Mouse (Mus musculus) limb, embryonic 10.5 days (tissue): Measurements from ENCODE around the gene Ap3d1. TPM values are rescaled to one million over a fixed set of nuclear protein-coding genes. Genes with fewer than 3 reads are reported as not detected.

ENCODE experiments used
- DNase-seq: peaks from one replicate; pipeline ENCODE4 v3.0.0-alpha.2; 2017; ENCODE audit warnings: low spot score
- H3K27ac ChIP-seq: fragments of 300-500 bp; sonication (generic); 2 replicates; pipeline ENCODE4 v1.5.1; 2016; ENCODE audit warnings: mild to moderate bottlenecking
- H3K27me3 ChIP-seq: fragments of 300-500 bp; sonication (generic); 2 replicates; pipeline ENCODE4 v1.6.1; 2016; ENCODE audit warnings: low read depth, mild to moderate bottlenecking; ENCODE audit not compliant: poor library complexity, severe bottlenecking
- H3K36me3 ChIP-seq: fragments of 300-500 bp; sonication (generic); 2 replicates; pipeline ENCODE4 v1.6.1; 2016; ENCODE audit warnings: mild to moderate bottlenecking, moderate library complexity
- H3K4me1 ChIP-seq: fragments of 300-500 bp; sonication (generic); 2 replicates; pipeline ENCODE4 v1.6.1; 2016
- H3K4me3 ChIP-seq: fragments of 300-500 bp; sonication (generic); 2 replicates; pipeline ENCODE4 v1.5.1; 2016; ENCODE audit warnings: mild to moderate bottlenecking, moderate library complexity
- H3K9me3 ChIP-seq: fragments of 300-500 bp; sonication (generic); replicated peaks from 2 replicates; pipeline ENCODE4 v1.6.1; 2016; ENCODE audit warnings: mild to moderate bottlenecking
- WGBS: fragments of 180-500 bp; shearing (Covaris S2); methylation state at CpG from one replicate; pipeline ENCODE4 v1.1.7; 2016; 5-methylcytosine and 5-hydroxymethylcytosine counted together
- polyA plus RNA-seq: library from polyadenylated mRNA; unstranded; fragments of >200 nt; fragmentation: Nextera tagmentation; extraction: Ambion mirVana; gene quantifications from 2 replicates; pipeline ENCODE4 v1.2.1, GENCODE M21; 2016

Ap3d1 gene
- polyA plus RNA-seq, 1 experiment from 2014 or later: 60.6 TPM

- peak overlapping the region; percentile 22; the same call in 1 of the 2 replicates for H3K27ac ChIP-seq
- H3K36me3 ChIP-seq: peaks cover 29% of the 10 kb centered on the region
- WGBS: 88% methylated on average over 9 of the region's 9 CpGs
- peaks cover 43% of the 10 kb centered on the region for H3K4me1 ChIP-seq
- H3K4me3 ChIP-seq: no peak overlapping the region
- no peaks in the 10 kb centered on the region for H3K27me3 ChIP-seq
- H3K9me3 ChIP-seq: no peaks in the 10 kb centered on the region
- DNase-seq: no peak
Measured at GRCm38 (mm10) chr10:80697812-80698211, 44.3 kb downstream of the Ap3d1 start.

DNA sequence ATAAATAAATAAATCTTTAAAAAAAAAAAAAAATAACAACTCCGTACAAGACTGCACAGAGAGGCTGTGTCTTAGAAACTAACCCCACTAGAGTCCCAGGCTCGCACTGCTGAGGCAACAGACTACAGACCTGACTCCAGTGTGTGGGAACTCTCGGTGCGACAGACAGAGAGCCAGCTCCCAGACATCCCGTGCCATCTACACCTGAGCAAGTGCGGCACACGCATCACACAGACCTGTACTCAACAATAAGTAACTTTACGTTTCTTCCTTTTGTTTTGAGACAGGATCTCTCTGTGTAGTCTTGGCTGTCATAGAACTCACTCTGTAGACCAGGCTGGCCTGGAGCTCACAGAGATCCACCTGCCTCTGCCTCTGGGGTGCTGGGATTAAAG, 44.7 kb downstream of the Ap3d1 start:
- no peaks in the 10 kb centered on the region for H3K9me3 ChIP-seq
- DNase-seq: no peak
- H3K36me3 ChIP-seq: peaks cover 29% of the 10 kb centered on the region
- WGBS: 94% methylated on average over 8 of the region's 8 CpGs
- H3K4me3 ChIP-seq: no peak overlapping the region
- H3K27me3 ChIP-seq: no peaks in the 10 kb centered on the region
- peaks cover 39% of the 10 kb centered on the region for H3K4me1 ChIP-seq
- H3K27ac ChIP-seq: no peak overlapping the region

DNA sequence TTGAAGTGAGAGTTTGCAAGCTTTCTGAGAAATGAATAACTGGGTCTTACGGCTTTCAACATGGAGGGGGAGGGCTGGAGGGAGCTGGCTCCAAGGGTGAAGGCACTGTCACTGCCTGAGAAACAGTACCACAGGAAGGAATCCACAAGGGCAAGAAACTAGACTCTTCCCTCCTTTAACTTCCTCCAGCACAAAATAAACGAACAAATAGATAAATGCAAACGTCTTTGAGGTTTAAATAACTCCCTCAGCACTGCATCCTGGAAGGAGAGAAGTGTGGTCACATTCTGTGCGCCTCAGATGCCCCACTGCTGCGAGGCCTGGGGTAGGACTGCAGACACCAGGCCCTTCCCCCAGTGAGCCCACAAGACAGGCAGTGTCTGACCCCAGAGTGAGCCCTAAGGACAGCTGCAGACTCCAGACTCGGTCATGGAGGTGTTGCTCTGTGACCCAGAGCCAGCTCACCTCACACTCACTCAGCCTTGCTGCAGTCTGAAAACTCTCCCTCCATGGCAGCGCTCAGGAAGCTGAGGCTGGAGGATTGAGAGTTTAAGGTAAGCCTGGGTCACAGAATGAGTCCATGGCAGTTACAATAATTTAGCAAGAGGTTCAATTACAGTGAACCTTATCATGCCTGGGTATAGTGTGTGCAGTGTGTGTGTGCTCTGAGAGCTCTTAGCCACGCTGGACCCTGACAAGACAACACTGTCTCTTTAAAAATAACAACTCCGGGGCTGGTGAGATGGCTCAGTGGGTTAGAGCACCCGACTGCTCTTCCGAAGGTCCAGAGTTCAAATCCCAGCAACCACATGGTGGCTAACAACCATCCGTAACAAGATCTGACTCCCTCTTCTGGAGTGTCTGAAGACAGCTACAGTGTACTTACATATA, 45.3 kb downstream of the Ap3d1 start:
- Histone ChIP-seq H3K27me3 (no peaks in the 10 kb centered on the region), H3K27ac (no peak overlapping the region), H3K36me3 (peaks cover 29% of the 10 kb centered on the region), H3K9me3 (no peaks in the 10 kb centered on the region), H3K4me3 (no peak overlapping the region), H3K4me1 (peaks cover 38% of the 10 kb centered on the region)
- 72% methylated on average over 12 of the region's 12 CpGs for WGBS
- DNase-seq: no peak

- Histone ChIP-seq H3K4me3 (no peak overlapping the region), H3K36me3 (peaks cover 35% of the 10 kb centered on the region), H3K9me3 (no peaks in the 10 kb centered on the region), H3K27me3 (no peaks in the 10 kb centered on the region), H3K4me1 (peaks cover 33% of the 10 kb centered on the region), H3K27ac (peak overlapping the region; percentile 26; the same call in 1 of the 2 replicates)
- DNase-seq: no peak
- 77% methylated on average over 10 of the region's 10 CpGs for WGBS
Measured at GRCm38 (mm10) chr10:80695801-80696501, 46.1 kb downstream of the Ap3d1 start.

GRCm38 (mm10) chr10:80695186-80695585, 46.9 kb downstream of the Ap3d1 start:
- Histone ChIP-seq H3K27ac (peak overlapping the region; percentile 26; the same call in 1 of the 2 replicates), H3K4me3 (no peak overlapping the region), H3K4me1 (peaks cover 26% of the 10 kb centered on the region), H3K27me3 (no peaks in the 10 kb centered on the region), H3K9me3 (no peaks in the 10 kb centered on the region), H3K36me3 (peaks cover 43% of the 10 kb centered on the region)
- DNase-seq: no peak
- 91% methylated on average over 2 of the region's 2 CpGs for WGBS

DNA sequence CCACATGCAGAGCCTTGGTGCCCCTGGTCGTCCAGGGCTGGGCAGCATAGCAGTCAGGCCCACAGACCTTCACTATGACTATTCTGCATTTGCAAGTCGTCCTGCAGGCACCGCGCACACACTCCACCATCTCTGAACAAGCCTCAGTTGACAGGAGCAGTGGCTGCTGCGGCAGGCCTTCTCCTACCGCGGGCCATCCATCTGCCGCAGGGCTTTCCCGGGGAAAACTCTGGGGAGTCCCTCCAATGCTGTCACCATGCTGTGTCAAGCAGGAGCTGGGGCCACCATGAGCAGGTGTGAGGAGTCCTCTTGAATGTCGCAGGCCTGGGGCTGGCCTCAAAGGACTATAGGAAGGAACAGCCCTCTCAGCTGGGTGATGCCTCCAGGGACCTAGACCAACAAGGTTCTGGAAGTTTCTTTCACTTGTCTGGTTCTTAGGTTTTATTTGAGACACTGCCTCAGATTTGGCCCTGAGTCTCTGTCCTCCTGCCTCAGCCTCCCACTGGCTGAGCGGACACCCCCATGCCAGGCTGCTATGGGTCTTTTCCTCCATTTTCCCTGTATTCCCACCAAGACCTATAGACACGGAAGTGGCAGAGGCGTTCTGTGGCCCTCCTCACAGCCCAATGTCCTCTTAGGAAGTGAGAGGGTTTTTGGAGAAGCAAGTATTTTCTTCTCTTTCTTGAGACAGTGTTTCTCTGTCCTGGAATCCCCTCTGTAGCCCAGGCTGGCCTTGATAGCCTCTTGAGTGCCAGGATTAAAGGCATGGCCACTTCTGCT, 47.7 kb downstream of the Ap3d1 start:
- no peaks in the 10 kb centered on the region for H3K9me3 ChIP-seq
- DNase-seq: no peak
- peaks cover 22% of the 10 kb centered on the region for H3K4me1 ChIP-seq
- 93% methylated on average over 13 of the region's 13 CpGs for WGBS
- no peak overlapping the region for H3K4me3 ChIP-seq
- H3K27ac ChIP-seq: no peak overlapping the region
- H3K27me3 ChIP-seq: no peaks in the 10 kb centered on the region
- peaks cover 51% of the 10 kb centered on the region for H3K36me3 ChIP-seq

GRCm38 (mm10) chr10:80693401-80694045, 48.5 kb downstream of the Ap3d1 start:
- WGBS: 95% methylated on average over 12 of the region's 12 CpGs

DNA sequence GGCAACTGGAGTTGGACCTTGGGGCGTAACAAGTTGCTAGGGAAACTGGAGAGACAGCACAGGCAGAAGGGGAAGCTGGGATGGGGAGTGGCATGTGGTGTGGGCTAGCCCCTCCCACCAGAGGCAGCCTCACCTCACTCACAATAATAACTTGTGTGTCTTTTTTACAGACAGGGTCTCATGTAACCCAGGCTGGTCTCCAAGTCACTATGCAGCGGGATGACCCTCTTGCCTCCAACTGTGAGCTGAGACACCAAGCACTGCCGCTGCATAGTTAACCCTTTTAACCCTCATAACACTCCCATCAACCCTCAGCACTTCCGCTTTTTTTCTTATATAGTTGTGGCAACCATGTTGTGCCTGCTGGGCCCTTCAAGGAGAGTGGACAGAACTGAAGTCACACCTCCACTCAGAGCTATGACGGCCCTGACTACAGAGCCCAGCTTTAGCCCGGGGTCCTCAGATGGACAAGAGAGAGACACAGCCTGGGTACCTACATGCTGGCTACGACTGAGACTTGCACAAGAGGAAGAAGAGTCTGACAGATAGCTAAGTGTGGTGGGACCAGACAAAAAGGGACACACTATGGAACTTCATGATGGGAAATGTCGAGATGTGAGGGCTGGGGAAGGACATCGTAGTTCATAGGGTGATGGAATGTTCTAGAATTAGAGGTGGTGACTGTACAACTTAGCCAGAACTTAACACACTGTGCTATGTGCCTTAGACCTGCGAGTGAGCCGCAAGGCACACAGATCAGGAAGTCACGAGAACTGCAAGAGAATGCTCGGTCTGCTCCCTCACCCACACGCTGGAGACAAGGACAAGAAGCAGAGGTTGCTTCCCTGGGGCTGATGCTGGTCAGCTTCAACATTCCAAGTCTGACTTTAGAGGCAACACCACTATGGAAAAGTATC, 49.6 kb downstream of the Ap3d1 start:
- WGBS: 82% methylated on average over 14 of the region's 14 CpGs
- peaks cover 51% of the 10 kb centered on the region for H3K36me3 ChIP-seq
- no peak for DNase-seq
- no peaks in the 10 kb centered on the region for H3K9me3 ChIP-seq
- no peak overlapping the region for H3K27ac ChIP-seq
- no peak overlapping the region for H3K4me3 ChIP-seq
- no peaks in the 10 kb centered on the region for H3K27me3 ChIP-seq
- peaks cover 16% of the 10 kb centered on the region for H3K4me1 ChIP-seq

More at GRCm38 (mm10) chr10:80693401-80694045, 48.5 kb downstream of the Ap3d1 start:
- Histone ChIP-seq H3K4me1 (peaks cover 22% of the 10 kb centered on the region), H3K4me3 (no peak overlapping the region), H3K36me3 (peaks cover 52% of the 10 kb centered on the region), H3K27me3 (no peaks in the 10 kb centered on the region), H3K27ac (no peak overlapping the region), H3K9me3 (no peaks in the 10 kb centered on the region)
- DNase-seq: no peak

DNA sequence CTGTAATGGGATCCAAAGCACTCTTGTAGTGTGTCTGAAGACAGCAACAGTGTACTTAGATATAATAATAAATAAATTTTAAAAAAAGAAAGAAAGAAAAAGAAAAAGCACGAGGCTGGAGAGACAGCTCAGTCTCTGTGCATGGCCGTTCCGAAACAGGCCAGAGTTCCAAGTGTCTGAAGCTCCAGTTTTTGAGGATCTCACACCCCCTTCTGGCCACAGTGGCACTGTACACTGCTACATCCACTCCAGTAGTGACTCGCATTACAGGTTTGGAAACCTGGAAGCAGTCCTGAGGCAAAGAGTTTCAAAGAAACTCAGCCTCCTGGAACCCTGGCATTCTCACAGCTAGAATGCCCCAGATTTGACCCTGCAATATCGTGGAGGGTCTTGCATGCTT, 54.2 kb downstream of the Ap3d1 start:
- peaks cover 76% of the 10 kb centered on the region for H3K36me3 ChIP-seq
- H3K9me3 ChIP-seq: no peaks in the 10 kb centered on the region
- no peaks in the 10 kb centered on the region for H3K27me3 ChIP-seq
- WGBS: 50% methylated on average over 5 of the region's 5 CpGs
- H3K4me3 ChIP-seq: no peak overlapping the region
- H3K27ac ChIP-seq: no peak overlapping the region
- DNase-seq: peak; percentile 54
- no peaks in the 10 kb centered on the region for H3K4me1 ChIP-seq

- WGBS: 91% methylated on average over 3 of the region's 3 CpGs
- H3K9me3 ChIP-seq: no peaks in the 10 kb centered on the region
- no peaks in the 10 kb centered on the region for H3K4me1 ChIP-seq
- no peaks in the 10 kb centered on the region for H3K27me3 ChIP-seq
- H3K27ac ChIP-seq: no peak overlapping the region
- no peak overlapping the region for H3K4me3 ChIP-seq
- DNase-seq: no peak
- H3K36me3 ChIP-seq: peaks cover 77% of the 10 kb centered on the region
Measured at GRCm38 (mm10) chr10:80686617-80687016, 55.4 kb downstream of the Ap3d1 start.

- DNase-seq: no peak
- no peaks in the 10 kb centered on the region for H3K27me3 ChIP-seq
- 87% methylated on average over 4 of the region's 4 CpGs for WGBS
- peaks cover 4% of the 10 kb centered on the region for H3K4me1 ChIP-seq
- peaks cover 62% of the 10 kb centered on the region for H3K36me3 ChIP-seq
- no peak overlapping the region for H3K27ac ChIP-seq
- no peaks in the 10 kb centered on the region for H3K9me3 ChIP-seq
- no peak overlapping the region for H3K4me3 ChIP-seq
Measured at GRCm38 (mm10) chr10:80684984-80685383, 57.1 kb downstream of the Ap3d1 start.
